Mouse (Mus musculus) stomach, postnatal 0 days (tissue): Measurements from ENCODE around the gene Sap30l. TPM values are rescaled to one million over a fixed set of nuclear protein-coding genes. Genes with fewer than 3 reads are reported as not detected.
A peak's percentile ranks its signal among the peaks of the same experiment; 100 is the strongest.
"Not testable (repeated sequence)": the region's sequence is repeated elsewhere in the genome, so short reads cannot be mapped to it uniquely, and the experiment has no call there.

ENCODE experiments used
- ATAC-seq: fragments of 200-750 bp; cut with Nextera tagmentation; 2 replicates; pipeline ENCODE4 v1.8.0; 2017; ENCODE audit not compliant: low FRiP score, low TSS enrichment
- DNase-seq: peaks from one replicate; pipeline ENCODE4 v3.0.0-alpha.2; 2016; ENCODE audit warnings: low spot score
- H3K27ac ChIP-seq: fragments of 300-500 bp; sonication (generic); replicated peaks from 2 replicates; pipeline ENCODE4 v1.5.1; 2014; ENCODE audit warnings: mild to moderate bottlenecking, control low read depth
- H3K27me3 ChIP-seq: fragments of 300-500 bp; sonication (generic); 2 replicates; pipeline ENCODE4 v1.6.1; 2014; ENCODE audit warnings: low read length; ENCODE audit not compliant: control insufficient read depth, insufficient read depth
- H3K36me3 ChIP-seq: fragments of 300-500 bp; sonication (generic); 2 replicates; pipeline ENCODE4 v1.6.1; 2014; ENCODE audit warnings: low read length, mixed read lengths; ENCODE audit not compliant: control insufficient read depth, insufficient read depth
- H3K4me1 ChIP-seq: fragments of 300-500 bp; sonication (generic); replicated peaks from 2 replicates; pipeline ENCODE4 v1.6.1; 2014; ENCODE audit warnings: antibody characterized with exemption; ENCODE audit not compliant: control insufficient read depth, insufficient read depth
- H3K4me2 ChIP-seq: fragments of 300-500 bp; sonication (generic); replicated peaks from 2 replicates; pipeline ENCODE4 v1.6.1; 2014; ENCODE audit warnings: low read depth, mild to moderate bottlenecking, control low read depth, moderate library complexity
- H3K4me3 ChIP-seq: fragments of 300-500 bp; sonication (generic); 2 replicates; pipeline ENCODE4 v1.5.1; 2014; ENCODE audit warnings: low read depth, low read length, control low read depth
- H3K9ac ChIP-seq: fragments of 300-500 bp; sonication (generic); 2 replicates; pipeline ENCODE4 v1.6.1; 2014; ENCODE audit warnings: mild to moderate bottlenecking, low read length, control low read depth, mixed read lengths
- H3K9me3 ChIP-seq: fragments of 300-500 bp; sonication (generic); 2 replicates; pipeline ENCODE4 v1.6.1; 2016; ENCODE audit warnings: low read length; ENCODE audit not compliant: control insufficient read depth
- CTCF ChIP-seq: IDR thresholded peaks from 2 replicates; pipeline ENCODE4 v1.5.1; 2016; ENCODE audit warnings: antibody characterized with exemption, low read depth, mild to moderate bottlenecking, moderate library complexity
- EP300 ChIP-seq: optimal IDR thresholded peaks from 2 replicates; pipeline ENCODE3; 2016; ENCODE audit warnings: antibody characterized with exemption
- WGBS: fragments of 180-500 bp; shearing (Covaris S2); extraction: QIAGEN DNeasy Blood & Tissue Kit; methylation state at CpG from one replicate; pipeline ENCODE4 v1.1.7; 2014; 5-methylcytosine and 5-hydroxymethylcytosine counted together
- polyA plus RNA-seq: library from polyadenylated mRNA; unstranded; fragments of >200 nt; fragmentation: Nextera tagmentation; extraction: Ambion mirVana; gene quantifications from 2 replicates; pipeline ENCODE4 v1.2.1, GENCODE M21; 2015

Gene Sap30l
- polyA plus RNA-seq, 1 experiment from 2014 or later: 8.7 TPM

DNA sequence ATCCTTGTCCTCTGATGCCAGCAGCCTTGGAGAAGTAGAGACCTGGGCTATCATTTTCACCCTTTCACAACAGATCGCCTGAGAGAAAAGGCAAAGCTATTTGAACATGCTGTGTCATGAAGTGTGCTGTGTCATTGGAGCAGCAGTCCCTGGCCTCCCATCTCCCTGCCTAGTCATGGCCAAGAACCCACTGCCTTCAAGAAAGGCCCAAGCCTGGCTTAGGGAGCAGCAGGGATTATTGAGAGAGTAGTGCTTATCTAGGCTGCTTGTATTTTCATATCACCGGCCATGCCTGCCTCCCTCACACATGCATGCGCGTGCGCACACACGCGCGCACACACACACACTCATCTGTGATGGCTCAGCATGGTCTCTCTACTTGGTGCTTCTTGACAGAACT is 10.8 kb downstream of the Sap30l start:
- Histone ChIP-seq H3K4me3 (no peak overlapping the region), H3K9me3 (no peaks in the 10 kb centered on the region), H3K9ac (no peak overlapping the region), H3K27ac (no peak overlapping the region), H3K4me2 (no peak overlapping the region), H3K4me1 (no peaks in the 10 kb centered on the region), H3K27me3 (no peaks in the 10 kb centered on the region), H3K36me3 (peaks cover 10% of the 10 kb centered on the region; the same call in 1 of the 2 replicates)
- DNase-seq (no peak), ATAC-seq (no peak)
- no peak for TF ChIP-seq CTCF
- TF ChIP-seq EP300: no peak
- 93% methylated on average over 8 of the region's 8 CpGs for WGBS

DNA sequence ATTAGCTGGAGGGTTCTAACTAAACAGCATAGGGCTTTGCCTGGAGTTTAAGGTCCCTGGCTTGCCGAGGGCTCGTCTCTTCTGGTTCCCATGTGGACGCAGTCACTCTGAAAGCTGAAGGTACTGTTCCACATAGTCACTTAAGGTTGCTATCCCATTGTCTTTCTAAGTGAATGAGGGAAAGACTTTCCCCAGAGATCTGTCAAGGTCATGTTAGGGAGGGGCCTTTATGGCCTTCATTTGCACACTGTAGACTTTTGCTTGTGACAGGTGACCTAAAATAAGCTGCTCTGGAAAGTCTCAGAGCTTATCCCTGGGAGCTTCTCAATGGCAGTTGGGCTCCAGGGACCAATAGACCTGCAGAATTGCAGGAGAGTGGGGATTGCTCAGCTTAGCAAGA is 12.2 kb downstream of the Sap30l start:
- no peak overlapping the region for H3K4me3 ChIP-seq
- H3K4me1 ChIP-seq: no peaks in the 10 kb centered on the region
- ATAC-seq (no peak), DNase-seq (no peak)
- H3K9me3 ChIP-seq: no peaks in the 10 kb centered on the region
- H3K36me3 ChIP-seq: 0 out of 2 replicates have a peak, but pooled peaks cover 6% of the 10 kb centered on the region
- H3K4me2 ChIP-seq: no peak overlapping the region
- TF ChIP-seq CTCF: no peak
- TF ChIP-seq EP300: no peak
- no peak overlapping the region for H3K9ac ChIP-seq
- H3K27me3 ChIP-seq: no peaks in the 10 kb centered on the region
- no peak overlapping the region for H3K27ac ChIP-seq
- WGBS: 94% methylated on average over 3 of the region's 3 CpGs

DNA sequence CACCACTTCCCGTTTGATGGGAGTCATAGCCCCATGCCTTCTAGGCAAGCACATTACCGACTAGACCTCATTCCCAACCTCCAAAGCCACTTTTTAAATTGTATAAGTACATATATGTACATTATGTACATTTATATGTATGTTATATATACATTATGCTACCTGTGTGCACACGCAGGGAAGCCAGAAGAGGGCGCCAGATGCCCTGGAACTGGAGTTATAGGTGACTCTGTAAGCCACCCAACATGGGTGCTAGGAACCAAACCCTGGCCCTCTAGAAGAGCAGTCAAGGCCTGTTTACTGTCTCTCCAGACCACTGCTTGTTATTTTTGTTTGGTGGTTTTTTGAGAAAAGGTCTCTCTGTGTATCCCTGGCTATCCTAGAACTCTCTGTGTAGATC is 16.8 kb downstream of the Sap30l start:
- DNase-seq (no peak), ATAC-seq (no peak)
- Histone ChIP-seq H3K4me2 (no peak overlapping the region), H3K9ac (no peak overlapping the region), H3K27ac (no peak overlapping the region), H3K4me3 (no peak overlapping the region), H3K4me1 (no peaks in the 10 kb centered on the region), H3K27me3 (no peaks in the 10 kb centered on the region), H3K36me3 (no peaks in the 10 kb centered on the region), H3K9me3 (no peaks in the 10 kb centered on the region)
- TF ChIP-seq EP300: no peak
- peak; percentile 22; the same call in 1 of the 2 replicates for TF ChIP-seq CTCF
- 80% methylated on average over 4 of the region's 4 CpGs for WGBS

DNA sequence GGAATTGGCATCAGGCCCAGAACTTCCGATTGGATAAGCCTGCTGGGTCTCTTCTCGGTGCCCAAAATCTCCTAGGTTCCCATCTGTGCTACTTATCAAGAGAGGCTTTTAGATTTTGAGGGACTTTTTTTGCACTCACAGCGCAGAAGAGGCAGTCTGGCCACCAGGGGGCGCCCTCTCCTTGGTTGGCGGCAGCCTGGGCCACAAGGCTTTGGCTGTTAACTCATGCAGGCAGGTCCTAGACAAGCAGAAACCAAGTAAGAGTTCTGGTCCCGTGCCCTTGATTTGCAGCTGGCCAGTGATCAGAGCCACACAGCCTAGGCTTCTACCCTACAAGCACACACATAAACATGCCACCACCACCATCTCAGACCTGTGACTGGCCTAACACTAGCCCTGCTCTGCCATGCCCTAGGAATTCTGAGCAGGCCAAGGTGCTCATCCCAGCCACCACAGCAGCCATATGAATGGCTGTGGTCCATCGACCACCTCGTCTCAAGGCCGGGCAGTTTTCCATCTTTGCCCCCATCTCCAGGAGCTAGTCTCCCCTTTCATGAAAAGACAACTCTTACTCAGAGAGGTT is 18.7 kb downstream of the Sap30l start:
- TF ChIP-seq EP300 (no peak), CTCF (peak; percentile 97)
- Histone ChIP-seq H3K9me3 (no peaks in the 10 kb centered on the region), H3K36me3 (no peaks in the 10 kb centered on the region), H3K27ac (no peak overlapping the region), H3K4me1 (no peaks in the 10 kb centered on the region), H3K9ac (no peak overlapping the region), H3K4me2 (no peak overlapping the region), H3K4me3 (no peak overlapping the region), H3K27me3 (no peaks in the 10 kb centered on the region)
- ATAC-seq (peak; percentile 46; the same call in 1 of the 2 replicates), DNase-seq (peak; percentile 87)
- WGBS: 26% methylated on average over 9 of the region's 9 CpGs

DNA sequence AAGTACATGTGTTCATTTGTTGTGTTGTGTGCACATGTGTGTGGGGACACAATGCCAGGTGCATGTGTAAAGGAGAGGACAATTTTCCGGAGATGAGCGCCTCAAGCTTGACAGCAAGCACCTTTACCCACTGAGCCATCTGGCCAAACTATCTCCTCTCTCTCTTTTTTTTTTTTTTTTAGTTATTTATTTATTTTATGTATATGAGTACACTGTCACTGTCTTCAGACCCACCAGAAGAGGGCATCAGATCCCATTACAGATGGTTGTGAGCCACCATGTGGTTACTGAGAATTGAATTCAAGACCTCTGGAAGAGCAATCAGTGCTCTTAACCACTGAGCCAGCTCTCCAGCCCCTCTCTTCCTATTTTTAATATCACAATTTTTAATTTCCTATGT is 21.7 kb downstream of the Sap30l start:
- ATAC-seq: not testable (repeated sequence)

DNA sequence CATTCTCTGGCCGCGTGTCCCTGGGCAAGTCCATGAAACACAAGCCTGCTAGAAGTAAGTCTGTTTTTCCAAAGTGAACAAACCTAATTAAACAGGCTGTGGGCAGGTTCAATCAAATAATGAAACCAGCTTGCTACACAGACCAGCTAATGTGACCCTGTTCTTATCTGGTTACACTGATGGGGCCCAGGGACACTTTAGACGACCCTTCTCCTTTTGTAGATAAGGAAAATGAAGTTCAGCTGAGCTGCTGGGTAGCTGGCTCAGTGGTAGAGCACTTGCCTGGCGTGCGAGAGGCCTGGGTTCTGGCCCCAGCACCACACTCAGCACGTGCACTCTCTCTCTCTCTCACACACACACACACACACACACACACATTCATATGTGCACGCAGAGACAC is 22.3 kb downstream of the Sap30l start:
- H3K36me3 ChIP-seq: no peaks in the 10 kb centered on the region
- no peak overlapping the region for H3K4me2 ChIP-seq
- no peak overlapping the region for H3K4me3 ChIP-seq
- TF ChIP-seq CTCF (no peak), EP300 (no peak)
- peaks cover 5% of the 10 kb centered on the region; the same call in 1 of the 2 replicates for H3K27me3 ChIP-seq
- DNase-seq (no peak), ATAC-seq (no peak)
- 75% methylated on average over 7 of the region's 7 CpGs for WGBS
- no peak overlapping the region for H3K9ac ChIP-seq
- H3K27ac ChIP-seq: no peak overlapping the region
- no peaks in the 10 kb centered on the region for H3K9me3 ChIP-seq
- peaks cover 6% of the 10 kb centered on the region; the same call in 1 of the 2 replicates for H3K4me1 ChIP-seq

More for the DNA sequence above, 21.7 kb downstream of the Sap30l start:
- not testable (repeated sequence) for H3K4me2 ChIP-seq, H3K4me1 ChIP-seq, H3K9ac ChIP-seq, H3K27me3 ChIP-seq, H3K27ac ChIP-seq, H3K36me3 ChIP-seq, H3K9me3 ChIP-seq, H3K4me3 ChIP-seq, DNase-seq
- WGBS: 97% methylated on average over 2 of the region's 2 CpGs

DNA sequence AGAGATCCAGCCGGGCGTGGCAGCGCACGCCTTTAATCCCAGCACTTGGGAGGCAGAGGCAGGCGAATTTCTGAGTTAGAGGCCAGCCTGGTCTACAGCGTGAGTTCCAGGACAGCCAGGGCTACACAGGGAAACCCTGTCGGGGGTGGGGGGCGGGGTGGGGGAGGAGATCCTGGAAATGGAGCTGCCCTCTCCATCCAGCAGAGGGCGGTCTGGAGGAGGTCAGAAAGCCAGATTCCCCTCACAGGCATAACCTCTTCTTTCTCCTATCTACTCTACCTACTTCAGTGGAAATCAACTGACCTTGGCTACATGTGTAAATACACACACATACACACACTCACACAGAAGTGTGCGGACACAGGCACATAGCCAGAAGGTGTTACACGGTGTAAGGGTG is 23.8 kb downstream of the Sap30l start:
- DNase-seq, H3K9ac ChIP-seq, H3K4me3 ChIP-seq, H3K9me3 ChIP-seq, H3K27ac ChIP-seq, ATAC-seq, H3K36me3 ChIP-seq, H3K4me2 ChIP-seq: not testable (repeated sequence)
- Histone ChIP-seq H3K4me1 (peaks cover 11% of the 10 kb centered on the region; the same call in 1 of the 2 replicates), H3K27me3 (peaks cover 14% of the 10 kb centered on the region; the same call in 1 of the 2 replicates)
- 55% methylated on average over 11 of the region's 11 CpGs for WGBS
